Mouse (Mus musculus): ENCODE measurements around the gene Oard1. TPM values are rescaled to one million over a fixed set of nuclear protein-coding genes. Genes with fewer than 3 reads are reported as not detected.

Oard1 gene
- polyA plus RNA-seq, 1 experiment = 14.6 TPM

DNA sequence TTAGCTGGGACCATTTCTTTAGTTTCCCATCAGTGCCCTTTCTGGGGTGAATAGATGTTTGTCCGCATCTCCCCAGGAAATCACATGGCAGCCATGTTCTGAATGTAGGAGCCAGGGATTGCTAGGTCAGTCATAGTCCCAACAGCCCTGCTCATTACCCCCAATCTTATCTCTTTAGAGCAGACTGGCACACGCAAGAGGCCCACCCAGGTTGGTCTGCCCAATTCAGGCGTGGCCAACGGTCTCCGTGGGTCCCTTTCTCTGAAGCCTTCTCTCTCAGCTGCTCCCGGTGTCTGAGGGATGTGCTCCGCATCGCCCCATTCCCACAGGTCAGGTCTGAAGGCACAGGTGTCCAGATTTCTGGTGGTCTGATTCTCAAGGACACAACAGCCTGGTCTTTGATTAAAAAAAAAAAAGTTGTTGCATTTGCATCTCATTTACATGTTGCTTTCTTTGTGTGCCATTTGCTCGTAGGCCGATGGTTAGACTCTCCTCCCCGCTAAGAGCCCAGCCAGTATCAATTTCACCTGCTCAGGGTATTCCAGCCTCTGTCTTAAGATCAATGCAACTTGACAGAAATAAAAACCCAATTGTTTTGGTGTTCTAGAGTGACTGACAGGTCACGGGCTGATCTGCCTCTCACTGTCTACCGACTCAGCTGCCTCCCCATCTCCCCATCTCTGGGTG is 41.0 kb downstream of the Oard1 start:
- no peak for TF ChIP-seq GATA1 (IDR thresholded peaks at IDR 0.05; ENCODE audit: borderline replicate concordance, low read length)
- no peak for TF ChIP-seq FLI1 (IDR thresholded peaks at IDR 0.05; ENCODE audit: low read length)
- peaks cover 29% of the 10 kb centered on the region for H3K4me1 ChIP-seq
- H3K36me3 ChIP-seq (replicated peaks; ENCODE audit: low read length) = no peaks in the 10 kb centered on the region
- H3K9me3 ChIP-seq = no peaks in the 10 kb centered on the region
- peaks cover 15% of the 10 kb centered on the region for H3K27me3 ChIP-seq (replicated peaks)
- H3K4me3 ChIP-seq (replicated peaks) = no peak overlapping the region

DNA sequence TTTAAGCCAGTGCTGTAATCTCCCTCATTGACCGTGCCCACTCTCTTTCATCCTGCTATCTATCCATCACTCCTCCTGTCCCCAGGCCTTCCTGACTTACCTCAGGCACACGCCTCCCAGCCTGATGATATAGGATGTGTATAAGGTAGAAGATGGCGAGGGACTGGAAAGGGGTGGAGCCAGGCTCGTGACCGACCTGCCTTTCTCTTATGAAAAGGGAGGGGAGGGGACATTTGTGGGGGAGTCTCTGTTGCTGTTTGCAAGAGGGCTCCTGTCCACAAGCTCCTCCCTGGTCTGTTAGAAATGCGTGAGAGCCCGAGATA is 41.5 kb downstream of the Oard1 start, which contains the start of gene Tspo2:
TSS of gene Tspo2 (minus strand) at position 170 of the 323 bp plus-strand sequence.
- Histone ChIP-seq H3K4me1 (peaks cover 29% of the 10 kb centered on the region), H3K36me3 (replicated peaks; ENCODE audit: low read length) (no peaks in the 10 kb centered on the region), H3K4me3 (replicated peaks) (no peak within 1 kb of the TSS), H3K27me3 (replicated peaks) (peaks cover 13% of the 10 kb centered on the region), H3K9me3 (no peaks in the 10 kb centered on the region)
- TF ChIP-seq GATA1 (IDR thresholded peaks at IDR 0.05; ENCODE audit: borderline replicate concordance, low read length) (no peak), FLI1 (IDR thresholded peaks at IDR 0.05; ENCODE audit: low read length) (no peak)

GRCm38 (mm10) chr17:48451753-48452444 is 42.1 kb downstream of the Oard1 start:
- H3K4me1 ChIP-seq = peaks cover 29% of the 10 kb centered on the region
- TF ChIP-seq FLI1 (IDR thresholded peaks at IDR 0.05; ENCODE audit: low read length) (no peak), GATA1 (IDR thresholded peaks at IDR 0.05; ENCODE audit: borderline replicate concordance, low read length) (no peak)
- H3K36me3 ChIP-seq (replicated peaks; ENCODE audit: low read length) = no peaks in the 10 kb centered on the region
- no peak overlapping the region for H3K4me3 ChIP-seq (replicated peaks)
- peaks cover 13% of the 10 kb centered on the region for H3K27me3 ChIP-seq (replicated peaks)
- no peaks in the 10 kb centered on the region for H3K9me3 ChIP-seq

DNA sequence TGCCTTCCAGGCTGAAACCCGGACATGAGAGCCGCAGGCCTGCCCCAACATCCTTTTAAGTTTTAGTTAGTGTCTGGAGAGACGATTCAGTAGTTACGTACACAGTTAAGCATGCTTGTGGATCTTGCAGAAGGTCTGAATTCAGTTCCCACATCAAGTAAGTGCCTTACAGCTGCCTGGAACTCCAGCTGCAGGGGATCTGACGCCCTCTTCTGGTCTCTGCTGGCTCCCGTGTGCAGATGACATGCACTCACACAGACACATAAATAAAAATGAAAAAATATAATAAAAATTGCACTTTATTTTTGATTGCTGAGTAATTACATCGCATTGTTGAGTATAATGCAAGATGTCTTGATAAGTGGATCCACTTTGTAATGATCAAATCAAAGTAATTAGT is 43.7 kb downstream of the Oard1 start:
- Histone ChIP-seq H3K9me3 (no peaks in the 10 kb centered on the region), H3K36me3 (replicated peaks; ENCODE audit: low read length) (no peaks in the 10 kb centered on the region), H3K4me3 (replicated peaks) (no peak overlapping the region), H3K27me3 (replicated peaks) (peaks cover 20% of the 10 kb centered on the region), H3K4me1 (peaks cover 18% of the 10 kb centered on the region)
- TF ChIP-seq FLI1 (IDR thresholded peaks at IDR 0.05; ENCODE audit: low read length) = no peak
- TF ChIP-seq GATA1 (IDR thresholded peaks at IDR 0.05; ENCODE audit: borderline replicate concordance, low read length) = no peak

GRCm38 (mm10) chr17:48454190-48454589 is 44.4 kb downstream of the Oard1 start:
- TF ChIP-seq GATA1 (IDR thresholded peaks at IDR 0.05; ENCODE audit: borderline replicate concordance, low read length) (no peak), FLI1 (IDR thresholded peaks at IDR 0.05; ENCODE audit: low read length) (no peak)
- Histone ChIP-seq H3K27me3 (replicated peaks) (peaks cover 18% of the 10 kb centered on the region), H3K36me3 (replicated peaks; ENCODE audit: low read length) (no peaks in the 10 kb centered on the region), H3K4me3 (replicated peaks) (no peak overlapping the region), H3K4me1 (peaks cover 17% of the 10 kb centered on the region), H3K9me3 (no peaks in the 10 kb centered on the region)

DNA sequence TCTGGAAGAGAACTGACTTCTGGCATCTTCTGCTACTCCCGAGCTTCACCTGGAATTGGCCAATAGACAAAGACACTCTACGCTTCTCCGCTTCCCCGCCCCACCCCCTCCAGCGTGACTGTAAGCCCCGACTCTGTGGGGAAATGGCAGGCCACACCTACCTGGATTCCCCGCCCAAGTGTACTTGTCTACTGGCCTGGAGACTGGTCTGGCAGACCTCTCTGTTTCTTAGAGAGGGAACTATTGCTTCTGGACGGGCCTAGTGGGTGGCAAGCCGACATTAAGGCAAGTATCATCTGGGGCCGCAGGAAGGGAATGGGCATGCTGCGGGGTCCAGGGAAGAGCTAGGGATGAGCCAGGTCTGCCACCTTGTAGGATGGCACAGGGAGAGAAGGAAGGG is 44.9 kb downstream of the Oard1 start, which contains the start of gene Unc5cl:
TSS of gene Unc5cl (plus strand) at position 214 of the 400 bp plus-strand sequence.
- Histone ChIP-seq H3K4me3 (replicated peaks) (no peak within 1 kb of the TSS), H3K9me3 (no peaks in the 10 kb centered on the region), H3K4me1 (peaks cover 17% of the 10 kb centered on the region), H3K36me3 (replicated peaks; ENCODE audit: low read length) (no peaks in the 10 kb centered on the region), H3K27me3 (replicated peaks) (peaks cover 21% of the 10 kb centered on the region)
- TF ChIP-seq GATA1 (IDR thresholded peaks at IDR 0.05; ENCODE audit: borderline replicate concordance, low read length) (no peak), FLI1 (IDR thresholded peaks at IDR 0.05; ENCODE audit: low read length) (no peak)

DNA sequence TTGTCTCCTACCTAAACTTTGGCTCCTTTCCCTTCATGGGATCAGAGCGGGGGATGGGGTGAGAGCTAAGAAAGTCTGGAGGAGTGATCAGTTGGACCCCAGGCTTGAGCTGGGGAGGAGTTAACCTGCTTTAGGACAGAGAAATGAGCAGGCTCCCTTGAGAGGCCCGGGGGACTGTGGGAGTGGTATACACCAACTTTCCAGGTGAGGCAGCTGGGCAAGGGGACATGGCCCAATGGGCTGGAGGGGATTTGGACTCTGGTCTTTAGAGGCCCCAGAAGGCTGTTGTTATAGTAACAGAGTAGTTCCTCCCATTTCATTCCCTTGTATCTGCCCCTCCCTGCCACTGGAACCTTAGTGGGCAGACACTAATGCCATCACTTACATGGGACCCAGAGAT is 46.1 kb downstream of the Oard1 start:
- H3K36me3 ChIP-seq (replicated peaks; ENCODE audit: low read length) = no peaks in the 10 kb centered on the region
- peaks cover 12% of the 10 kb centered on the region for H3K4me1 ChIP-seq

GRCm38 (mm10) chr17:48457971-48458653 is 48.3 kb downstream of the Oard1 start:
- TF ChIP-seq FLI1 (IDR thresholded peaks at IDR 0.05; ENCODE audit: low read length) (no peak), GATA1 (IDR thresholded peaks at IDR 0.05; ENCODE audit: borderline replicate concordance, low read length) (no peak)
- Histone ChIP-seq H3K36me3 (replicated peaks; ENCODE audit: low read length) (no peaks in the 10 kb centered on the region), H3K4me3 (replicated peaks) (no peak overlapping the region), H3K4me1 (no peaks in the 10 kb centered on the region), H3K9me3 (no peaks in the 10 kb centered on the region), H3K27me3 (replicated peaks) (peaks cover 34% of the 10 kb centered on the region)

More for the DNA sequence above, 46.1 kb downstream of the Oard1 start:
- no peak for TF ChIP-seq GATA1 (IDR thresholded peaks at IDR 0.05; ENCODE audit: borderline replicate concordance, low read length)
- no peak for TF ChIP-seq FLI1 (IDR thresholded peaks at IDR 0.05; ENCODE audit: low read length)
- H3K9me3 ChIP-seq = no peaks in the 10 kb centered on the region
- H3K27me3 ChIP-seq (replicated peaks) = peaks cover 30% of the 10 kb centered on the region
- H3K4me3 ChIP-seq (replicated peaks) = no peak overlapping the region

GRCm38 (mm10) chr17:48462096-48462495 is 52.3 kb downstream of the Oard1 start:
- Histone ChIP-seq H3K4me3 (replicated peaks) (no peak overlapping the region), H3K36me3 (replicated peaks; ENCODE audit: low read length) (no peaks in the 10 kb centered on the region)
- TF ChIP-seq FLI1 (IDR thresholded peaks at IDR 0.05; ENCODE audit: low read length) = no peak
- no peak for TF ChIP-seq GATA1 (IDR thresholded peaks at IDR 0.05; ENCODE audit: borderline replicate concordance, low read length)

GRCm38 (mm10) chr17:48463391-48463790 is 53.6 kb downstream of the Oard1 start:
- H3K9me3 ChIP-seq = no peaks in the 10 kb centered on the region

More at GRCm38 (mm10) chr17:48462096-48462495, 52.3 kb downstream of the Oard1 start:
- Histone ChIP-seq H3K4me1 (peaks cover 9% of the 10 kb centered on the region), H3K9me3 (no peaks in the 10 kb centered on the region), H3K27me3 (replicated peaks) (peaks cover 63% of the 10 kb centered on the region)

More at GRCm38 (mm10) chr17:48463391-48463790, 53.6 kb downstream of the Oard1 start:
- Histone ChIP-seq H3K4me1 (peaks cover 19% of the 10 kb centered on the region), H3K36me3 (replicated peaks; ENCODE audit: low read length) (no peaks in the 10 kb centered on the region), H3K27me3 (replicated peaks) (peaks cover 62% of the 10 kb centered on the region), H3K4me3 (replicated peaks) (no peak overlapping the region)
- no peak for TF ChIP-seq FLI1 (IDR thresholded peaks at IDR 0.05; ENCODE audit: low read length)
- no peak for TF ChIP-seq GATA1 (IDR thresholded peaks at IDR 0.05; ENCODE audit: borderline replicate concordance, low read length)

Other genes with a start within 250 kb of the Oard1 start
- 0.28 TPM in 1 of 2 replicates, not detected in the other for gene A530064D06Rik, start 242.7 kb upstream of the Oard1 start, polyA plus RNA-seq (2012; ENCODE audit: insufficient read depth, low replicate concordance)
- 0.07 TPM in 1 of 2 replicates, not detected in the other for gene Trem1, start 177.2 kb upstream of the Oard1 start, polyA plus RNA-seq (2012; ENCODE audit: insufficient read depth, low replicate concordance)
- 0.12 TPM in 1 of 2 replicates, not detected in the other for gene Trem3, start 162.2 kb upstream of the Oard1 start, polyA plus RNA-seq (2012; ENCODE audit: insufficient read depth, low replicate concordance)
- 3.6 TPM in 1 of 2 replicates, not detected in the other for gene Treml4, start 145.7 kb upstream of the Oard1 start, polyA plus RNA-seq (2012; ENCODE audit: insufficient read depth, low replicate concordance)
- gene Treml2, start 110.5 kb upstream of the Oard1 start, polyA plus RNA-seq (2012; ENCODE audit: insufficient read depth, low replicate concordance) = 38.9 and 51.5 TPM in 2 replicates
- 0.94 TPM in 1 of 2 replicates, not detected in the other for gene B430306N03Rik, start 93.9 kb upstream of the Oard1 start, polyA plus RNA-seq (2012; ENCODE audit: insufficient read depth, low replicate concordance)
- 45.6 and 176 TPM in 2 replicates for gene Trem2, start 63.6 kb upstream of the Oard1 start, polyA plus RNA-seq (2012; ENCODE audit: insufficient read depth, low replicate concordance)
- 538 and 669 TPM in 2 replicates for gene Treml1, start 50.1 kb upstream of the Oard1 start, polyA plus RNA-seq (2012; ENCODE audit: insufficient read depth, low replicate concordance)
- 12.7 and 14.4 TPM in 2 replicates for gene Nfya, start 108 bp upstream of the Oard1 start, polyA plus RNA-seq (2012; ENCODE audit: insufficient read depth, low replicate concordance)
- not detected in 2 replicates for gene Apobec2, start 22.9 kb downstream of the Oard1 start, polyA plus RNA-seq (2012; ENCODE audit: insufficient read depth, low replicate concordance)
- gene Tspo2, start 41.5 kb downstream of the Oard1 start, polyA plus RNA-seq (2012; ENCODE audit: insufficient read depth, low replicate concordance) = not detected in 2 replicates
- gene Unc5cl, start 44.9 kb downstream of the Oard1 start, polyA plus RNA-seq (2012; ENCODE audit: insufficient read depth, low replicate concordance) = not detected in 2 replicates

All from megakaryocyte, embryonic 14.5 days (primary cell).